Mouse (Mus musculus) Muller cell, postnatal 12 days (primary cell): ENCODE measurements around the gene Gm13285.
"Not testable (repeated sequence)": the region's sequence is repeated elsewhere in the genome, so short reads cannot be mapped to it uniquely, and the experiment has no call there.

Experiments
- DNase-seq: peaks from one replicate; pipeline ENCODE4 v3.0.0-alpha.2; 2015; ENCODE audit errors: inconsistent ontology term

Gm13285 gene

GRCm38 (mm10) chr4:88793936-88794675 lies 5.4 kb upstream of the Gm13285 start, which contains the start of gene Gm13275:
TSS of gene Gm13275 (plus strand) at chr4:88794487.
- not testable (repeated sequence) for DNase-seq

GRCm38 (mm10) chr4:88797097-88797496 lies 2.4 kb upstream of the Gm13285 start, which contains the start of gene Gm13279:
TSS of gene Gm13279 (plus strand) at chr4:88797397.
- DNase-seq = not testable (repeated sequence)

DNA sequence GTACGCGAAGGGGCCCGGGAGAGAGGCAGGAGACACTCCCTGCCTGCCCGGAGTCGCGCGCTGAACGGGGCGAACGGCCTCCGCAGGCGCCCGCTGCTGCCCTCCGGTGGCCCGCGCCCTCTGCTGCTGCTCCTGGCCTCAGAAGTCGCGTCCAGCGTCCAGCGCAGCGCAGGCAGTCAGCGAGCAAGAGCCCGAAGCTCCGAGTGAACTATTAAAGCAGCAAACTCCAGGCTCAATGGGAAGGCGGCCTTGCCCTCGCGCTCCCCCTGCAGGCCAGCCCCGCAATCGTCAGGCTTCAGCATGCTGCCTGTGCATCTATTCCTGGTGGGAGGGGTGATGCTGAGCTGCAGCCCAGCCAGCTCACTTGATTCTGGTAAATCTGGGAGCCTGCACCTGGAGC lies 3.5 kb downstream of the Gm13285 start, which contains the start of gene Gm13287:
Gene Gm13287, plus strand, starts transcription at position 301 of the 400 bp plus-strand sequence.
- DNase-seq = not testable (repeated sequence)

GRCm38 (mm10) chr4:88805231-88805630 lies 5.8 kb downstream of the Gm13285 start, which contains the start of gene Gm13288:
TSS of gene Gm13288 (plus strand) at chr4:88805531.
- not testable (repeated sequence) for DNase-seq

GRCm38 (mm10) chr4:88805761-88806160 lies 6.3 kb downstream of the Gm13285 start:
- DNase-seq = not testable (repeated sequence)

DNA sequence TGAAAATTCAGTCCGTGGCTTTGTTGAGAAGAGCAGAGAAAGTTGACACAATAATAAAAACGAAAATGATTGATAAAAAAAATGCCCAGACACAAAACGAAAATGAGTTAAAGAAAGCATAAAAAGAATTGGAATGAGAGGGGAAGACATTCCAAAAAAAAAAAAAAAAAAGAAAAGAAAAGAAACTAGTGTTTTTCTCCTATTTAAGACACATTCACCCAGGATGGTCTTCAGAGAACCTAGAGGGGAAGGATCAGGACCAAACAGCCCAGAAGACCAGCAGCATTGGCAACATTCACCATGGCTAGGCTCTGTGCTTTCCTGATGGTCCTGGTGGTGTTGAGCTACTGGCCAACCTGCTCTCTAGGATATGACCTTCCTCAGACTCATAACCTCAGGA lies 16.5 kb downstream of the Gm13285 start, which contains the start of gene Ifna7:
Gene Ifna7, plus strand, starts transcription at position 301 of the 400 bp plus-strand sequence.
- DNase-seq = no peak

DNA sequence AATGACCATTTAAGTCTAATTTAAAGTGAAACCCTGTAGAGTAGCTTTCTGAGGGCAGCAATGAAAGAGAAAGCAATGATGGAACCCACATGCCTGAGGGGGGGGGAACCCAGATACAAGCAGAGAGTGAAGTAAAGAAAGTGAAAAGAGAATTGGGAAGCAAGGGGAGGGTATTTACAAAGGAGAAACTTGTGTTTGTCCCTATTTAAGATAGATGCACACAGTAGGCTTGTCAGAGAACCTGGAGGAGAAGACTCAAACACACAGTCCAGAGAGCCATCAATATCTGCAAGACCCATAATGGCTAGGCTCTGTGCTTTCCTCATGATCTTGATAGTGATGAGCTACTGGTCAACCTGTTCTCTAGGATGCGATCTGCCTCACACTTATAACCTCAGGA lies 20.2 kb downstream of the Gm13285 start, which contains the start of gene Ifna11:
Gene Ifna11, plus strand, starts transcription at position 301 of the 400 bp plus-strand sequence.
- no peak for DNase-seq

- no peak for DNase-seq
These were observed 23.5 kb downstream of the Gm13285 start for GRCm38 (mm10) chr4:88822995-88823394.

- not testable (repeated sequence) for DNase-seq
These were observed 27.7 kb downstream of the Gm13285 start, which contains the start of gene Ifna6 for GRCm38 (mm10) chr4:88827116-88827515. TSS of gene Ifna6 (plus strand) at chr4:88827416.

- no peak for DNase-seq
These were observed 31.1 kb downstream of the Gm13285 start for GRCm38 (mm10) chr4:88830523-88830922.

- not testable (repeated sequence) for DNase-seq
These were observed 35.8 kb downstream of the Gm13285 start, which contains the start of gene Ifna5 for GRCm38 (mm10) chr4:88835225-88835624. TSS of gene Ifna5 (plus strand) at chr4:88835525.

- no peak for DNase-seq
These were observed 39.4 kb downstream of the Gm13285 start for GRCm38 (mm10) chr4:88838828-88839227.

- DNase-seq = no peak
These were observed 40.6 kb downstream of the Gm13285 start for GRCm38 (mm10) chr4:88840058-88840457.

GRCm38 (mm10) chr4:88841438-88841911 lies 42.0 kb downstream of the Gm13285 start, which contains the start of gene Ifna4:
TSS of gene Ifna4 (plus strand) at chr4:88841861.
- no peak for DNase-seq

DNA sequence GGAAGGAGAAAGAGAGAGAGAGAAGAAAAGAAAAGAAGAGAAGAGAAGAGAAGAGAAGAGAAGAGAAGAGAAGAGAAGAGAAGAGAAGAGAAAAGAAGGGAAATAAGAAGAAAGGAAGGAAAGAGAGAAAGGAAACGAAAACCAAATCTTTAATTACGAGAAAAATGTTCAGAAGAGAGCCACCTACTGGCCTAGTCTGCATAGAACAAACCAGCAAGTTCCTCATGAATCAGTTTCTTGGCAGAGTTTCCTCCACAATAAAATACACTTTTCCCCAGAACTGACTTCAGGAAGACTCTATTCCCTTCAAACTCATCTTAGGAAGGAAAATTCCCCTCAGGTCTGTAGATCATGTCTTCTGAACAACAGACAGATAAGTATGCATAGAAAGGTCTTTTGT lies 45.9 kb downstream of the Gm13285 start:
- peak; percentile 6 for DNase-seq

- DNase-seq = no peak
These were observed 50.2 kb downstream of the Gm13285 start, which contains the start of gene Ifna1 for GRCm38 (mm10) chr4:88849698-88850097. TSS of gene Ifna1 (plus strand) at chr4:88850087.
